Mouse (Mus musculus): ENCODE results near the gene Jmjd1c. TPM values are rescaled to one million over a fixed set of nuclear protein-coding genes. Genes with fewer than 3 reads are reported as not detected.

The Jmjd1c gene
- total and polyA plus RNA-seq, 2 experiments from 2014 or later: 45.1 to 63.8 TPM

DNA sequence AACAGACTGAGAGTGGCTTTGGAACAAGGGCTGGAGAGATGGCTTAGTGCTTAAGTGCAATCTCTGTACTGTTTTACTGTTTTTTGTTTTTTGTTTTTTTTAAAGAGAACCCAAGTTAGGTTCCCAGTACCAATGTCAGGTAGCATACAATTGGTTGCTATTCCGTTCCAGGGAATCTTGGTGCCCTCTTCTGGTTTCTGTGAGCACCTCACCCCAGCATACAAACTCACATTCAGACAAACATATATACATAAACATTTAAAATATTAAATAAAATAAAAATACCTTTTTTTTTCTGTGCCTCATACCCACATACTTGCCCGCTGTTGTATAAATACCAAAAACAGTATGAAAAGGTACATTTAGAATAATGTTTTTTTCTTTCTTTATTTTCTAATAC is 38.4 kb downstream of the Jmjd1c start:
- no peak overlapping the region for H3K9ac ChIP-seq (replicated peaks; ENCODE audit: low read length, poor library complexity, severe bottlenecking)
- no peaks in the 10 kb centered on the region for H3K9me3 ChIP-seq (ENCODE audit: low read length)
- no peaks in the 10 kb centered on the region for H3K36me3 ChIP-seq (ENCODE audit: insufficient read depth, low read length)
- H3K27ac ChIP-seq (ENCODE audit: low read depth, low read length): no peak overlapping the region
- WGBS: 94% methylated on average over 2 of the region's 2 CpGs
- ATAC-seq (ENCODE audit: low FRiP score) (no peak), DNase-seq (ENCODE audit: low spot score) (no peak)
- no peaks in the 10 kb centered on the region for H3K4me1 ChIP-seq (ENCODE audit: insufficient read depth, low read length)
- no peak overlapping the region for H3K4me3 ChIP-seq (ENCODE audit: low read depth, low read length)
- H3K27me3 ChIP-seq (ENCODE audit: insufficient read depth, low read length): no peaks in the 10 kb centered on the region
- H3K4me2 ChIP-seq (ENCODE audit: low read depth, low read length, poor library complexity, severe bottlenecking): no peak overlapping the region
- peak; percentile 31 for TF ChIP-seq CTCF (IDR thresholded peaks at IDR 0.05)

GRCm38 (mm10) chr10:67137437-67137836 is 41.5 kb downstream of the Jmjd1c start:
- ATAC-seq (ENCODE audit: low FRiP score) (no peak), DNase-seq (ENCODE audit: low spot score) (no peak)
- Histone ChIP-seq H3K4me2 (ENCODE audit: low read depth, low read length, poor library complexity, severe bottlenecking) (no peak overlapping the region), H3K36me3 (ENCODE audit: insufficient read depth, low read length) (no peaks in the 10 kb centered on the region), H3K9me3 (ENCODE audit: low read length) (no peaks in the 10 kb centered on the region), H3K9ac (replicated peaks; ENCODE audit: low read length, poor library complexity, severe bottlenecking) (no peak overlapping the region), H3K27ac (ENCODE audit: low read depth, low read length) (no peak overlapping the region), H3K4me1 (ENCODE audit: insufficient read depth, low read length) (0 out of 2 replicates have a peak, but pooled peaks cover 3% of the 10 kb centered on the region), H3K4me3 (ENCODE audit: low read depth, low read length) (no peak overlapping the region), H3K27me3 (ENCODE audit: insufficient read depth, low read length) (no peaks in the 10 kb centered on the region)
- TF ChIP-seq CTCF (IDR thresholded peaks at IDR 0.05): no peak
- 93% methylated on average over 2 of the region's 2 CpGs for WGBS

GRCm38 (mm10) chr10:67143661-67144060 is 47.7 kb downstream of the Jmjd1c start:
- Histone ChIP-seq H3K9ac (replicated peaks; ENCODE audit: low read length, poor library complexity, severe bottlenecking) (no peak overlapping the region), H3K4me2 (ENCODE audit: low read depth, low read length, poor library complexity, severe bottlenecking) (no peak overlapping the region), H3K9me3 (ENCODE audit: low read length) (no peaks in the 10 kb centered on the region), H3K27me3 (ENCODE audit: insufficient read depth, low read length) (no peaks in the 10 kb centered on the region), H3K4me1 (ENCODE audit: insufficient read depth, low read length) (0 out of 2 replicates have a peak, but pooled peaks cover 3% of the 10 kb centered on the region), H3K27ac (ENCODE audit: low read depth, low read length) (no peak overlapping the region), H3K4me3 (ENCODE audit: low read depth, low read length) (no peak overlapping the region), H3K36me3 (ENCODE audit: insufficient read depth, low read length) (no peaks in the 10 kb centered on the region)
- TF ChIP-seq CTCF (IDR thresholded peaks at IDR 0.05): no peak
- ATAC-seq (ENCODE audit: low FRiP score): no peak
- peak; percentile 31 for DNase-seq (ENCODE audit: low spot score)

DNA sequence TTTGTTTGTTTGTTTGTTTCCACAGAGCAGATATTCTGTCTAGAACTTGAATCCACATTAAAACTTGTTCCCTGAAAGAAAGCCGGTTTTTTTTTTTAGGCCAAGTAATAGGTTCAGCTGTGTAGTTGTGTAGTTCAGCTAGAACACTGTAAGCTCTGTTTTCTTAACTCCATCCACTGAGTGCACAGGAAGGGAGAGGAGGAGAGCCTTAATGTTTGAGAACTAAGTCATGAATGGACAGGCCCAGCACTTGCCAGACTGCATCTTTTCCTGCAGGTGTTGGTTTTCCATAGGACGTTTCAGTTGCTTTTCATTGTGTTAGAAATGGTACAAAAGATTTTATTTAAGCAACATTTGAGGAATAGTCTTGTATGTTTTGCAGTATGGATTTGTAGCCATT is 48.3 kb downstream of the Jmjd1c start:
- no peaks in the 10 kb centered on the region for H3K27me3 ChIP-seq (ENCODE audit: insufficient read depth, low read length)
- 60% methylated on average over 2 of the region's 2 CpGs for WGBS

GRCm38 (mm10) chr10:67145623-67146022 is 49.7 kb downstream of the Jmjd1c start:
- no peaks in the 10 kb centered on the region for H3K9me3 ChIP-seq (ENCODE audit: low read length)
- no peak overlapping the region for H3K4me3 ChIP-seq (ENCODE audit: low read depth, low read length)

More for the DNA sequence above, 48.3 kb downstream of the Jmjd1c start:
- Histone ChIP-seq H3K9ac (replicated peaks; ENCODE audit: low read length, poor library complexity, severe bottlenecking) (no peak overlapping the region), H3K27ac (ENCODE audit: low read depth, low read length) (no peak overlapping the region), H3K36me3 (ENCODE audit: insufficient read depth, low read length) (no peaks in the 10 kb centered on the region), H3K9me3 (ENCODE audit: low read length) (no peaks in the 10 kb centered on the region), H3K4me1 (ENCODE audit: insufficient read depth, low read length) (0 out of 2 replicates have a peak, but pooled peaks cover 3% of the 10 kb centered on the region), H3K4me3 (ENCODE audit: low read depth, low read length) (no peak overlapping the region), H3K4me2 (ENCODE audit: low read depth, low read length, poor library complexity, severe bottlenecking) (no peak overlapping the region)
- TF ChIP-seq CTCF (IDR thresholded peaks at IDR 0.05): no peak
- ATAC-seq (ENCODE audit: low FRiP score): no peak
- DNase-seq (ENCODE audit: low spot score): no peak

GRCm38 (mm10) chr10:67151766-67152165 is 55.8 kb downstream of the Jmjd1c start:
- no peak for TF ChIP-seq CTCF (IDR thresholded peaks at IDR 0.05)
- no peak overlapping the region for H3K4me3 ChIP-seq (ENCODE audit: low read depth, low read length)
- no peak overlapping the region for H3K9ac ChIP-seq (replicated peaks; ENCODE audit: low read length, poor library complexity, severe bottlenecking)
- H3K27ac ChIP-seq (ENCODE audit: low read depth, low read length): no peak overlapping the region
- DNase-seq (ENCODE audit: low spot score): no peak
- no peaks in the 10 kb centered on the region for H3K36me3 ChIP-seq (ENCODE audit: insufficient read depth, low read length)
- H3K4me2 ChIP-seq (ENCODE audit: low read depth, low read length, poor library complexity, severe bottlenecking): no peak overlapping the region
- no peak for ATAC-seq (ENCODE audit: low FRiP score)
- H3K27me3 ChIP-seq (ENCODE audit: insufficient read depth, low read length): no peaks in the 10 kb centered on the region
- no peaks in the 10 kb centered on the region for H3K9me3 ChIP-seq (ENCODE audit: low read length)
- H3K4me1 ChIP-seq (ENCODE audit: insufficient read depth, low read length): no peaks in the 10 kb centered on the region
- WGBS: 93% methylated on average over 3 of the region's 3 CpGs

More at GRCm38 (mm10) chr10:67145623-67146022, 49.7 kb downstream of the Jmjd1c start:
- WGBS: 80% methylated on average over 4 of the region's 4 CpGs
- ATAC-seq (ENCODE audit: low FRiP score): no peak
- Histone ChIP-seq H3K27me3 (ENCODE audit: insufficient read depth, low read length) (no peaks in the 10 kb centered on the region), H3K36me3 (ENCODE audit: insufficient read depth, low read length) (no peaks in the 10 kb centered on the region), H3K4me1 (ENCODE audit: insufficient read depth, low read length) (0 out of 2 replicates have a peak, but pooled peaks cover 3% of the 10 kb centered on the region), H3K9ac (replicated peaks; ENCODE audit: low read length, poor library complexity, severe bottlenecking) (no peak overlapping the region), H3K27ac (ENCODE audit: low read depth, low read length) (no peak overlapping the region), H3K4me2 (ENCODE audit: low read depth, low read length, poor library complexity, severe bottlenecking) (no peak overlapping the region)
- DNase-seq (ENCODE audit: low spot score): no peak
- TF ChIP-seq CTCF (IDR thresholded peaks at IDR 0.05): no peak

Measured in midbrain, postnatal 0 days (tissue).